Mouse (Mus musculus) duodenum, adult 2 months (tissue): ENCODE data around the gene Hoxc8. TPM values are rescaled to one million over a fixed set of nuclear protein-coding genes. Genes with fewer than 3 reads are reported as not detected.

Source experiments
- polyA plus RNA-seq: library from polyadenylated mRNA; depleted of rRNA; stranded (reverse); fragments of >200 nt; gene quantifications from 2 replicates; pipeline ENCODE4 v1.2.3, GENCODE M21; 2012; ENCODE audit warnings: low replicate concordance; rRNA removed

Hoxc8 gene
- 0.13 TPM in 1 of 2 replicates, not detected in the other for polyA plus RNA-seq

DNA sequence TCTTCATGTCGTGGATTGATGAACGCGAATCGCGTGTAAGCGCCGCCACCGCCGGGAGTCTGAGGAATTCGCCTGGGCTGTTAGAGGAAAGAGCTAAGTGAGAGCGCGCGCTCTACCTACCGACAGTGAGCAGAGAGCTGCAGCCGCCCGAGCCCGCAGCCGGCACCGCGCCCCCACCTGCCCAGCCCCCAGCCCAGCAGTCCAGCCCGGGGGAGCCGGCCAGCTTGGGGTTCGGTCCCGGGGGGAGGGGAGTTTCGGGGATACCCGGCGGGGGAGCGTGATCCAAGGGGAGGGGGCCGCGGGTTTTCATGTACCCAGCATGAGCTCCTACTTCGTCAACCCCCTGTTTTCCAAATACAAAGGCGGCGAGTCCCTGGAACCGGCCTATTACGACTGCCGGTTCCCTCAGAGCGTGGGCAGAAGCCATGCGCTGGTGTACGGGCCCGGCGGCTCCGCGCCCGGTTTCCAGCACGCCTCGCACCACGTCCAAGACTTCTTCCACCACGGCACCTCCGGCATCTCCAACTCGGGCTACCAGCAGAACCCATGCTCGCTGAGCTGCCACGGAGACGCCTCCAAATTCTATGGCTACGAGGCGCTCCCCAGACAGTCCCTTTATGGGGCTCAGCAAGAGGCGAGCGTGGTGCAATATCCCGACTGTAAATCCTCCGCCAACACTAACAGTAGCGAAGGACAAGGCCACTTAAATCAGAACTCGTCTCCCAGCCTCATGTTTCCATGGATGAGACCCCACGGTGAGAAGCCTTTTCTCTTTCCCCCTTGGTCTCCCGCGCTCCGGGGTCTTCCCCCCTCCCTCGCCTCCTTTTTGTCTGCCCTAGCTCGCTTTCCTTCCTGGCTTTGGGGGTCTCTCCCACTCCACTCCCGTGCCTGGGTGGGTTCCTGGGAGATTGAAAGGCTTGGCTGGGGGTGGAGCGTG lies at the start of gene Hoxc8:
TSS of gene Hoxc8 (plus strand) at position 147 of the 937 bp plus-strand sequence.

GRCm38 (mm10) chr15:102954192-102955006 lies 36.0 kb upstream of the Hoxc8 start, which contains the start of gene Hoxc11:
Hoxc11 (plus strand) TSS chr15:102954427.

DNA sequence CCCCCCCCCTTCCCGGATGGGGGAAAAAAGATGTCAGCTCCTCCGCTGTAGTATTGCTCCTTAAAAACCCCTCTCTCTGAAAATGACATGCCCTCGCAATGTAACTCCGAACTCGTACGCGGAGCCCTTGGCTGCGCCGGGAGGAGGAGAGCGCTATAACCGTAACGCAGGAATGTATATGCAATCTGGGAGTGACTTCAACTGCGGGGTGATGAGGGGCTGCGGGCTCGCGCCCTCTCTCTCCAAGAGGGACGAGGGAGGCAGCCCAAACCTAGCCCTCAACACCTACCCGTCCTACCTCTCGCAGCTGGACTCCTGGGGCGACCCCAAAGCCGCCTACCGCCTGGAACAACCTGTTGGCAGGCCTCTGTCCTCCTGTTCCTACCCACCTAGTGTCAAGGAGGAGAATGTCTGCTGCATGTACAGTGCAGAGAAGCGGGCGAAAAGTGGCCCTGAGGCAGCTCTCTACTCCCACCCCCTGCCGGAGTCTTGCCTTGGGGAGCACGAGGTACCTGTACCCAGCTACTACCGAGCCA lies 23.6 kb upstream of the Hoxc8 start, which contains the start of gene Hoxc10:
TSS of gene Hoxc10 (plus strand) at position 21 of the 536 bp plus-strand sequence.

DNA sequence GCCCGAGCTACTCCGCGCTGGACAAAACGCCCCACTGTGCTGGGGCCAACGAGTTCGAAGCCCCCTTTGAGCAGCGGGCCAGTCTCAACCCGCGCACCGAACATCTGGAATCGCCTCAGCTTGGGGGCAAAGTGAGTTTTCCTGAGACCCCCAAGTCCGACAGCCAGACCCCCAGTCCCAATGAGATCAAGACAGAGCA lies 23.2 kb upstream of the Hoxc8 start, which contains the start of gene Hoxc5:
TSS of gene Hoxc5 (plus strand) at position 132 of the 199 bp plus-strand sequence.

DNA sequence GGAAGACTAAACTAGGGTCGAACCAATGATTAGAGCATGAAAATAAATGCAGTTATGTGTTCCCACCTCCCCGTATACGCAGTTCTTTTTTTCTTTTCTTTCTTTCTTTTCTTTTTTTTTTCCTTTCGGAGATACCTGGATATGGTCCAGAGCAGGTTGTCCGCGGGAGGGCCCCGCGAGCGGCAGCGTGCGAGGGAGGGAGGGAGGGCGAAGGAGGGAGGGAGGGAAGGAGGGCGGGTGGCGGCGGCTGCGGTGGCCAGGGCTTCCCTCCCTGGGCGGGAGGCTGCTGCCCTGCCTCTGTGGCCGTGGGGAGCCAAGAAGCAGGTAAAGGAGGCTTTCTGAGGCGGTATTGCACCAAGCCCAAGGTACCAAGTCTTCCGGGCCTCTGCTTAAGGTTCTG lies 14.2 kb upstream of the Hoxc8 start, which contains the start of gene Hoxc9:
TSS of gene Hoxc9 (plus strand) at position 269 of the 400 bp plus-strand sequence.

GRCm38 (mm10) chr15:102997939-102998355 lies 7.5 kb downstream of the Hoxc8 start, which contains the start of gene Hoxc6:
Hoxc6 (plus strand) TSS chr15:102998257.

DNA sequence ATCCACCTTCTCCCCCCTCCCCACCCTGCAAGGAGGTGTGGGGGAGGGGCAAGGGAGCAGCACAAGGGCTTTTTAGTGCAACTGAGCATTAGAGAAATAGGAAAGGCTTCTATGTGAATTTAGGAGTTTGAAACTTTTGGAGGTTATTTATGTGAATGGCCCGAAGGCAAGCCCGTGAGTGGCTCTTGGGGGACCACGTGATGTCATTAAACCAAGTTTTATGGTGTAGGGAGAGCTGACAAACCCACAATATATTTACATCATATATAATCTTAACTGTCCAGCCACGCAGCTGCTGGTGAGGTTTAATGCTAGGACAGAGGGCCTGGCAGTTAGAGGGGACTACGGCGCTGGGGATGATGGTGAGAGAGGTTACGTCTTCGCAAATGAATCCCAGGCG lies 28.2 kb downstream of the Hoxc8 start, which contains the start of gene Hoxc4:
TSS of gene Hoxc4 (plus strand) at position 299 of the 400 bp plus-strand sequence.

Other genes starting within 250 kb of the Hoxc8 start
- not detected in 2 replicates for gene Hoxc13, start 69.5 kb upstream of the Hoxc8 start, polyA plus RNA-seq
- not detected in 2 replicates for gene Hoxc12, start 53.9 kb upstream of the Hoxc8 start, polyA plus RNA-seq
- gene Hoxc11, start 36.2 kb upstream of the Hoxc8 start, polyA plus RNA-seq = not detected in 2 replicates
- not detected in 2 replicates for gene Hoxc10, start 23.8 kb upstream of the Hoxc8 start, polyA plus RNA-seq
- gene Hoxc5, start 23.2 kb upstream of the Hoxc8 start, polyA plus RNA-seq = 0.12 and 2.0 TPM in 2 replicates
- not detected in 2 replicates for gene Hoxc9, start 14.2 kb upstream of the Hoxc8 start, polyA plus RNA-seq
- gene Hoxc6, start 7.7 kb downstream of the Hoxc8 start, polyA plus RNA-seq = 0.13 and 3.5 TPM in 2 replicates
- gene Hoxc4, start 28.3 kb downstream of the Hoxc8 start, polyA plus RNA-seq = 1.1 and 1.5 TPM in 2 replicates
- 6.7 and 12.1 TPM in 2 replicates for gene Smug1, start 176.5 kb downstream of the Hoxc8 start, polyA plus RNA-seq
- 1.2 and 2.5 TPM in 2 replicates for gene Cbx5, start 249.2 kb downstream of the Hoxc8 start, polyA plus RNA-seq
- 9.0 and 9.4 TPM in 2 replicates for gene Hnrnpa1, start 249.8 kb downstream of the Hoxc8 start, polyA plus RNA-seq